Mouse (Mus musculus): Measurements from ENCODE around the gene Olfr203. TPM values are rescaled to one million over a fixed set of nuclear protein-coding genes. Genes with fewer than 3 reads are reported as not detected.

Gene Olfr203
- not detected for total RNA-seq (2023)

GRCm38 (mm10) chr16:59298581-59298980, at the start of gene Olfr203:
TSS of gene Olfr203 (plus strand) at chr16:59298881.

GRCm38 (mm10) chr16:59272532-59272931, 26.1 kb upstream of the Olfr203 start, which contains the start of gene Olfr201:
TSS of gene Olfr201 (minus strand) at chr16:59272632.

DNA sequence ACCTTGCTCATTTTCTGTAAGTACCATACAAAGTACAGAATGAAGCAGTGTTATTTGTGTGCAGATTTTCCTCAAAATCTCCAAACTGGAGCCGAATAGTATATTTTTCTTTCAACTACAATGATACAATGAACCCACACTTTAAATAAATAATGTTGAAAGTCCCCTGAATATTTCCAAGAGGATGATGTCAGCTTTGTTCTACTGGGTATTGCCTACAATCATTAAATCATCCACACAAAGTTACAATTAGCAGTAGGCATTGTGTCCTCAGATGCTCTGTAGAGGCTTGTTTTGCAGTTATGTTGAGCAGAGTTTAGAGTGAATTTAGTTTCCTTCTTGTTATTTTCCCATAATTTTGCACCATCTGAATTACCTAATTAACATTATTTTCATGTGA, 12.0 kb upstream of the Olfr203 start, which contains the start of gene Olfr202:
Olfr202 (minus strand) TSS at position 101 of the 400 bp plus-strand sequence.

DNA sequence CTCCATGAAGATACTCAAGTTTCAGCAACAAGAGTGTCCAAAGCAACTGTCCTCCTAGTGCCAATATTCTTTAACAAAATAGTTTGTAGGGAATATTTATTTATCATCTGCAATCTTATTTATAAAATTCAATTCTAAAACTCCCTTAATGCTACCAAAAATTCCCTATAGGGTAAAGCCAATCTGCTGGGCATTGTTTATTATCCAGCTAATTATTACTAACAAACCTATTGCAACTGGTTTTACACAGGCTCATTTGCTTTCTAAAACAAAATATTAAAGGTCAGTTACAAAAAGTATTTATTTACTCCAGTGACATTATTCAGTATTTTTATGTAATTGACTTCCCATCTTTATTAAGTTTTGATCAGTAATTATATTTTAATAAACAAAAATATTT, 19.5 kb downstream of the Olfr203 start, which contains the start of gene Olfr204:
Olfr204 (minus strand) TSS at position 101 of the 400 bp plus-strand sequence.

GRCm38 (mm10) chr16:59331038-59331437, 32.4 kb downstream of the Olfr203 start, which contains the start of gene Olfr205:
TSS of gene Olfr205 (minus strand) at chr16:59331138.

DNA sequence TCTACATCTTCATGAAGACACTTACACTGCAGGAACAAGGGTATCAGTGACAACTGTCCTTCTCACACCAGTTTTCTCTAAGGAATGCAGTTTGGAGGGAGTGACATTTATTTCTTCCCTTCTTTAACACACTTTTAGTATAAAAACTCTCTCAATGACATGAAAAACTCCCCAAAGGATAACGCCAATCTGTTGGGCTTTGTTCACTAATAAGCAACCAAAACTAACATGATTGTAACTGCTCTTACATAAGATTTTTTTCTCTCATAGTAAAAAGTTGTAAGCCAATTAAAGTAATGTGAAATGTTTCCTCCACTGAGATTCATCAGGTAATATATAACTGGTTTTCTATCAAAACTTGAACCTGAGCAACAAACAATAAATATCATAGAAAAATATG, 50.5 kb downstream of the Olfr203 start, which contains the start of gene Olfr206:
Olfr206 (minus strand) TSS at position 101 of the 400 bp plus-strand sequence.

Other genes with a start within 250 kb of the Olfr203 start
- not detected for gene Olfr190, start 220.9 kb upstream of the Olfr203 start, total RNA-seq (2023)
- gene Olfr191, start 209.1 kb upstream of the Olfr203 start, total RNA-seq (2023) = not detected
- gene Olfr193, start 187.0 kb upstream of the Olfr203 start, total RNA-seq (2023) = not detected
- not detected for gene Olfr194, start 177.8 kb upstream of the Olfr203 start, total RNA-seq (2023)
- gene Olfr195, start 151.8 kb upstream of the Olfr203 start, total RNA-seq (2023) = not detected
- not detected for gene Olfr196, start 128.4 kb upstream of the Olfr203 start, total RNA-seq (2023)
- gene Olfr198, start 95.3 kb upstream of the Olfr203 start, total RNA-seq (2023) = not detected
- not detected for gene Olfr199, start 79.1 kb upstream of the Olfr203 start, total RNA-seq (2023)
- gene Olfr201, start 26.2 kb upstream of the Olfr203 start, total RNA-seq (2023) = not detected
- not detected for gene Olfr202, start 12.1 kb upstream of the Olfr203 start, total RNA-seq (2023)
- not detected for gene Olfr204, start 19.4 kb downstream of the Olfr203 start, total RNA-seq (2023)
- not detected for gene Olfr205, start 32.3 kb downstream of the Olfr203 start, total RNA-seq (2023)
- not detected for gene Olfr206, start 50.4 kb downstream of the Olfr203 start, total RNA-seq (2023)
- gene Olfr209, start 65.1 kb downstream of the Olfr203 start, total RNA-seq (2023) = not detected
- not detected for gene Gabrr3, start 108.5 kb downstream of the Olfr203 start, total RNA-seq (2023)
- 10 to 100 TPM; 18.0 to 18.5 TPM for gene Riox2, start 172.9 kb downstream of the Olfr203 start, total RNA-seq (2023)

Measured in neutrophil, adult 83 days (primary cell).